Mouse (Mus musculus) limb, embryonic 10.5 days (tissue): ENCODE results near the gene Klf16. TPM values are rescaled to one million over a fixed set of nuclear protein-coding genes. Genes with fewer than 3 reads are reported as not detected.
"Not testable (repeated sequence)": the region's sequence is repeated elsewhere in the genome, so short reads cannot be mapped to it uniquely, and the experiment has no call there.

Experiments used
- DNase-seq: peaks from one replicate; pipeline ENCODE4 v3.0.0-alpha.2; 2017; ENCODE audit warnings: low spot score
- H3K27ac ChIP-seq: fragments of 300-500 bp; sonication (generic); 2 replicates; pipeline ENCODE4 v1.5.1; 2016; ENCODE audit warnings: mild to moderate bottlenecking
- H3K27me3 ChIP-seq: fragments of 300-500 bp; sonication (generic); 2 replicates; pipeline ENCODE4 v1.6.1; 2016; ENCODE audit warnings: low read depth, mild to moderate bottlenecking; ENCODE audit not compliant: poor library complexity, severe bottlenecking
- H3K36me3 ChIP-seq: fragments of 300-500 bp; sonication (generic); 2 replicates; pipeline ENCODE4 v1.6.1; 2016; ENCODE audit warnings: mild to moderate bottlenecking, moderate library complexity
- H3K4me1 ChIP-seq: fragments of 300-500 bp; sonication (generic); 2 replicates; pipeline ENCODE4 v1.6.1; 2016
- H3K4me3 ChIP-seq: fragments of 300-500 bp; sonication (generic); 2 replicates; pipeline ENCODE4 v1.5.1; 2016; ENCODE audit warnings: mild to moderate bottlenecking, moderate library complexity
- H3K9me3 ChIP-seq: fragments of 300-500 bp; sonication (generic); replicated peaks from 2 replicates; pipeline ENCODE4 v1.6.1; 2016; ENCODE audit warnings: mild to moderate bottlenecking
- WGBS: fragments of 180-500 bp; shearing (Covaris S2); methylation state at CpG from one replicate; pipeline ENCODE4 v1.1.7; 2016; 5-methylcytosine and 5-hydroxymethylcytosine counted together
- polyA plus RNA-seq: library from polyadenylated mRNA; unstranded; fragments of >200 nt; fragmentation: Nextera tagmentation; extraction: Ambion mirVana; gene quantifications from 2 replicates; pipeline ENCODE4 v1.2.1, GENCODE M21; 2016

The Klf16 gene
- polyA plus RNA-seq, 1 experiment from 2014 or later, result 8.7 TPM

- WGBS, result 87% methylated on average over 3 of the region's 3 CpGs
- Histone ChIP-seq H3K9me3 (no peaks in the 10 kb centered on the region), H3K4me3 (no peak overlapping the region), H3K27me3 (no peaks in the 10 kb centered on the region), H3K4me1 (0 out of 2 replicates have a peak, but pooled peaks cover 4% of the 10 kb centered on the region), H3K27ac (no peak overlapping the region), H3K36me3 (peaks cover 75% of the 10 kb centered on the region)
- no peak for DNase-seq
These were observed 36.7 kb upstream of the Klf16 start for GRCm38 (mm10) chr10:80613821-80614220.

GRCm38 (mm10) chr10:80611905-80612304, 34.8 kb upstream of the Klf16 start:
- DNase-seq, result no peak
- peaks cover 94% of the 10 kb centered on the region for H3K36me3 ChIP-seq
- no peaks in the 10 kb centered on the region for H3K27me3 ChIP-seq
- H3K4me3 ChIP-seq, result no peak overlapping the region
- H3K27ac ChIP-seq, result no peak overlapping the region
- H3K9me3 ChIP-seq, result no peaks in the 10 kb centered on the region
- 0 out of 2 replicates have a peak, but pooled peaks cover 4% of the 10 kb centered on the region for H3K4me1 ChIP-seq
- WGBS, result 90% methylated on average over 3 of the region's 3 CpGs

- DNase-seq, result peak; percentile 75
- Histone ChIP-seq H3K36me3 (peaks cover 97% of the 10 kb centered on the region), H3K9me3 (no peaks in the 10 kb centered on the region), H3K27ac (no peak overlapping the region), H3K4me3 (0 out of 2 replicates have a peak overlapping the region, but pooled peaks have one; percentile 4), H3K27me3 (no peaks in the 10 kb centered on the region), H3K4me1 (0 out of 2 replicates have a peak, but pooled peaks cover 4% of the 10 kb centered on the region)
- WGBS, result 84% methylated on average over 4 of the region's 4 CpGs
These were observed 33.9 kb upstream of the Klf16 start for GRCm38 (mm10) chr10:80611024-80611423.

- Histone ChIP-seq H3K36me3 (peaks cover 94% of the 10 kb centered on the region), H3K27ac (no peak overlapping the region), H3K27me3 (no peaks in the 10 kb centered on the region), H3K4me1 (0 out of 2 replicates have a peak, but pooled peaks cover 4% of the 10 kb centered on the region), H3K4me3 (no peak overlapping the region), H3K9me3 (no peaks in the 10 kb centered on the region)
- 94% methylated on average over 9 of the region's 9 CpGs for WGBS
- DNase-seq, result no peak
These were observed 33.1 kb upstream of the Klf16 start for GRCm38 (mm10) chr10:80610116-80610785.

- WGBS, result 93% methylated on average over 10 of the region's 10 CpGs
- no peak for DNase-seq
- Histone ChIP-seq H3K27ac (no peak overlapping the region), H3K4me1 (0 out of 2 replicates have a peak, but pooled peaks cover 11% of the 10 kb centered on the region), H3K27me3 (no peaks in the 10 kb centered on the region), H3K36me3 (peaks cover 86% of the 10 kb centered on the region), H3K4me3 (no peak overlapping the region), H3K9me3 (no peaks in the 10 kb centered on the region)
These were observed 32.3 kb upstream of the Klf16 start for GRCm38 (mm10) chr10:80609269-80609924.

GRCm38 (mm10) chr10:80608435-80608834, 31.3 kb upstream of the Klf16 start:
- 81% methylated on average over 3 of the region's 3 CpGs for WGBS

GRCm38 (mm10) chr10:80606737-80607350, 29.7 kb upstream of the Klf16 start:
- no peak overlapping the region for H3K27ac ChIP-seq
- H3K27me3 ChIP-seq, result no peaks in the 10 kb centered on the region
- H3K9me3 ChIP-seq, result no peaks in the 10 kb centered on the region
- DNase-seq, result no peak
- 95% methylated on average over 34 of the region's 34 CpGs for WGBS
- peaks cover 64% of the 10 kb centered on the region for H3K36me3 ChIP-seq
- no peak overlapping the region for H3K4me3 ChIP-seq
- peaks cover 30% of the 10 kb centered on the region for H3K4me1 ChIP-seq

More at GRCm38 (mm10) chr10:80608435-80608834, 31.3 kb upstream of the Klf16 start:
- Histone ChIP-seq H3K9me3 (no peaks in the 10 kb centered on the region), H3K4me1 (peaks cover 20% of the 10 kb centered on the region), H3K27ac (no peak overlapping the region), H3K27me3 (no peaks in the 10 kb centered on the region), H3K36me3 (peaks cover 78% of the 10 kb centered on the region), H3K4me3 (no peak overlapping the region)
- no peak for DNase-seq

- DNase-seq, result no peak
- H3K27me3 ChIP-seq, result no peaks in the 10 kb centered on the region
- WGBS, result 94% methylated on average over 23 of the region's 23 CpGs
- 0 out of 2 replicates have a peak overlapping the region, but pooled peaks have one; percentile 5 for H3K4me3 ChIP-seq
- H3K27ac ChIP-seq, result no peak overlapping the region
- H3K9me3 ChIP-seq, result no peaks in the 10 kb centered on the region
- H3K36me3 ChIP-seq, result peaks cover 58% of the 10 kb centered on the region
- H3K4me1 ChIP-seq, result peaks cover 30% of the 10 kb centered on the region
These were observed 29.2 kb upstream of the Klf16 start for GRCm38 (mm10) chr10:80606306-80606705.

GRCm38 (mm10) chr10:80605721-80606120, 28.6 kb upstream of the Klf16 start, which contains the start of gene Gm49322:
Gene Gm49322 (plus strand): TSS chr10:80606021.
- H3K27me3 ChIP-seq, H3K27ac ChIP-seq, DNase-seq, H3K9me3 ChIP-seq: not testable (repeated sequence)
- 91% methylated on average over 4 of the region's 4 CpGs for WGBS
- H3K4me3 ChIP-seq, result 0 out of 2 replicates have a peak within 1 kb of the TSS, but pooled peaks have one; percentile 5
- peaks cover 28% of the 10 kb centered on the region for H3K4me1 ChIP-seq
- peaks cover 52% of the 10 kb centered on the region for H3K36me3 ChIP-seq

- Histone ChIP-seq H3K27ac (no peak overlapping the region), H3K4me3 (no peak overlapping the region), H3K36me3 (peaks cover 45% of the 10 kb centered on the region), H3K4me1 (peaks cover 26% of the 10 kb centered on the region), H3K27me3 (no peaks in the 10 kb centered on the region), H3K9me3 (no peaks in the 10 kb centered on the region)
- WGBS, result 83% methylated on average over 2 of the region's 2 CpGs
- DNase-seq, result no peak
These were observed 27.9 kb upstream of the Klf16 start for GRCm38 (mm10) chr10:80604988-80605387.

GRCm38 (mm10) chr10:80604001-80604509, 26.9 kb upstream of the Klf16 start:
- H3K27me3 ChIP-seq, result no peaks in the 10 kb centered on the region
- peak overlapping the region; percentile 83 for H3K4me3 ChIP-seq
- 95% methylated on average over 7 of the region's 7 CpGs for WGBS
- no peaks in the 10 kb centered on the region for H3K9me3 ChIP-seq
- DNase-seq, result no peak
- H3K36me3 ChIP-seq, result peaks cover 36% of the 10 kb centered on the region
- peaks cover 26% of the 10 kb centered on the region for H3K4me1 ChIP-seq
- 0 out of 2 replicates have a peak overlapping the region, but pooled peaks have one; percentile 89 for H3K27ac ChIP-seq

GRCm38 (mm10) chr10:80603364-80603763, 26.2 kb upstream of the Klf16 start:
- no peak for DNase-seq
- Histone ChIP-seq H3K4me3 (peak overlapping the region; percentile 83), H3K9me3 (no peaks in the 10 kb centered on the region), H3K36me3 (peaks cover 29% of the 10 kb centered on the region), H3K4me1 (peaks cover 26% of the 10 kb centered on the region), H3K27me3 (no peaks in the 10 kb centered on the region), H3K27ac (peak overlapping the region; percentile 89)
- WGBS, result 36% methylated on average over 7 of the region's 7 CpGs
